Mouse (Mus musculus) myocyte (in vitro differentiated cells): Measurements from ENCODE around the gene Arpc5l. TPM values are rescaled to one million over a fixed set of nuclear protein-coding genes. Genes with fewer than 3 reads are reported as not detected.

Experiments
- H3K27me3 ChIP-seq: one replicate; pipeline ENCODE4 v1.6.1; 2011; ENCODE audit not compliant: control insufficient read depth, insufficient read depth, insufficient read length
- H3K36me3 ChIP-seq: one replicate; pipeline ENCODE4 v1.6.1; 2011; ENCODE audit not compliant: control insufficient read depth, insufficient read depth
- H3K4me2 ChIP-seq: one replicate; pipeline ENCODE4 v1.6.1; 2011; ENCODE audit warnings: low read depth, control low read depth
- H3K4me3 ChIP-seq: one replicate; pipeline ENCODE4 v1.5.1; 2011; ENCODE audit warnings: mild to moderate bottlenecking, control low read depth, moderate library complexity
- H3K79me2 ChIP-seq: one replicate; pipeline ENCODE4 v1.6.1; 2011; ENCODE audit not compliant: control insufficient read depth, insufficient read depth
- H3ac ChIP-seq: one replicate; pipeline ENCODE4 v1.6.1; 2011; ENCODE audit not compliant: control insufficient read depth, insufficient read length
- CEBPB ChIP-seq: IDR thresholded peaks from 2 replicates; pipeline ENCODE4 v1.6.1; 2011; ENCODE audit warnings: mild to moderate bottlenecking, moderate library complexity; ENCODE audit not compliant: poor library complexity, insufficient read depth, severe bottlenecking
- E2F4 ChIP-seq: IDR thresholded peaks from one replicate; pipeline ENCODE4 v1.6.1; 2011; ENCODE audit warnings: mild to moderate bottlenecking, control low read depth, moderate library complexity; ENCODE audit not compliant: insufficient read depth
- MAX ChIP-seq: IDR thresholded peaks from one replicate; pipeline ENCODE4 v1.6.1; 2011; ENCODE audit warnings: low read depth, mild to moderate bottlenecking, control low read depth
- MYOD1 ChIP-seq, 3 experiments: IDR thresholded peaks; one replicate each; pipeline ENCODE4 v1.6.1; 2011; ENCODE audit warnings: control low read depth in 2 of 3, low read depth in 2 of 3, mild to moderate bottlenecking in 2 of 3, moderate library complexity in 1 of 3; ENCODE audit not compliant: insufficient read length in 2 of 3, control insufficient read depth in 1 of 3
- MYOG ChIP-seq, 3 experiments: IDR thresholded peaks; one replicate each; pipeline ENCODE4 v1.6.1; 2011; ENCODE audit warnings: control low read depth in 2 of 3, low read depth in 2 of 3, mild to moderate bottlenecking in 2 of 3; ENCODE audit not compliant: insufficient read length in 2 of 3, control insufficient read depth in 1 of 3, insufficient read depth in 1 of 3
- POLR2A ChIP-seq: IDR thresholded peaks from one replicate; pipeline ENCODE4 v1.6.1; 2011; ENCODE audit warnings: low read depth, mild to moderate bottlenecking, control low read depth, moderate library complexity; ENCODE audit not compliant: insufficient read length
- POLR2AphosphoS2 ChIP-seq: IDR thresholded peaks from one replicate; pipeline ENCODE4 v1.6.1; 2011; ENCODE audit warnings: low read depth, control low read depth; ENCODE audit not compliant: insufficient read length
- REST ChIP-seq: IDR thresholded peaks from one replicate; pipeline ENCODE4 v1.6.1; 2011; ENCODE audit warnings: mild to moderate bottlenecking, control low read depth, moderate library complexity; ENCODE audit not compliant: insufficient read depth, insufficient read length
- SRF ChIP-seq: IDR thresholded peaks from one replicate; pipeline ENCODE4 v1.6.1; 2011; ENCODE audit warnings: low read depth; ENCODE audit not compliant: control insufficient read depth, insufficient read length
- TCF12 ChIP-seq: IDR thresholded peaks from one replicate; pipeline ENCODE4 v1.6.1; 2011; ENCODE audit warnings: mild to moderate bottlenecking, control low read depth; ENCODE audit not compliant: poor library complexity, insufficient read depth, severe bottlenecking
- TCF3 ChIP-seq: IDR thresholded peaks from one replicate; pipeline ENCODE4 v1.6.1; 2011; ENCODE audit warnings: low read depth, control low read depth; ENCODE audit not compliant: insufficient read length
- USF1 ChIP-seq: IDR thresholded peaks from one replicate; pipeline ENCODE4 v1.6.1; 2011; ENCODE audit warnings: low read depth, mild to moderate bottlenecking, control low read depth, moderate library complexity
- polyA plus RNA-seq: library from polyadenylated mRNA; unstranded; fragments of >200 nt; fragmentation: generic; extraction: Trizol; gene quantifications from one replicate; pipeline ENCODE4 v1.2.1, GENCODE M21; 2012; ENCODE audit warnings: missing spikeins

The Arpc5l gene
- polyA plus RNA-seq, 1 experiment: 144 TPM

GRCm38 (mm10) chr2:39064687-39065399 is 59.7 kb downstream of the Arpc5l start:
- Histone ChIP-seq H3K27me3 (no peaks in the 10 kb centered on the region), H3K36me3 (peaks cover 20% of the 10 kb centered on the region), H3K79me2 (peaks cover 14% of the 10 kb centered on the region), H3K4me3 (peak overlapping the region; percentile 93), H3ac (peak overlapping the region; percentile 44), H3K4me2 (peak overlapping the region; percentile 79)
- TF ChIP-seq POLR2A (no peak), MAX (no peak), E2F4 (no peak), REST (no peak), POLR2AphosphoS2 (no peak), TCF3 (no peak), MYOG (IDR thresholded peaks at IDR 0.05; ENCODE audit: control insufficient read depth in 1 of 3, insufficient read depth in 1 of 3, insufficient read length in 2 of 3, low read depth in 2 of 3) (no peak), CEBPB (no peak), MYOD1 (IDR thresholded peaks at IDR 0.05; ENCODE audit: control insufficient read depth in 1 of 3, insufficient read length in 2 of 3, low read depth in 2 of 3) (no peak), TCF12 (no peak), USF1 (no peak), SRF (no peak)

Other genes with a start within 250 kb of the Arpc5l start
- gene Nr6a1, start 77.7 kb upstream of the Arpc5l start, polyA plus RNA-seq: 1.8 TPM
- 0.11 TPM for gene Olfml2a, start 73.4 kb upstream of the Arpc5l start, polyA plus RNA-seq
- 0.66 TPM for gene Wdr38, start 7.9 kb upstream of the Arpc5l start, polyA plus RNA-seq
- gene Rpl35, start 276 bp downstream of the Arpc5l start, polyA plus RNA-seq: 1,480 TPM
- gene Golga1, start 60.2 kb downstream of the Arpc5l start, polyA plus RNA-seq: 5.6 TPM
- gene Scai, start 185.4 kb downstream of the Arpc5l start, polyA plus RNA-seq: 0.78 TPM
- 30.6 TPM for gene Ppp6c, start 221.1 kb downstream of the Arpc5l start, polyA plus RNA-seq